Mouse (Mus musculus) c-Kit-positive CD71-negative TER-119-negative erythroid progenitor cells, embryonic 14.5 days (primary cell): ENCODE data around the gene Siah2.

Source experiments
- DNase-seq: peaks from one replicate; pipeline ENCODE4 v3.0.0-alpha.2; 2013; ENCODE audit warnings: low read depth

Siah2 gene

DNA sequence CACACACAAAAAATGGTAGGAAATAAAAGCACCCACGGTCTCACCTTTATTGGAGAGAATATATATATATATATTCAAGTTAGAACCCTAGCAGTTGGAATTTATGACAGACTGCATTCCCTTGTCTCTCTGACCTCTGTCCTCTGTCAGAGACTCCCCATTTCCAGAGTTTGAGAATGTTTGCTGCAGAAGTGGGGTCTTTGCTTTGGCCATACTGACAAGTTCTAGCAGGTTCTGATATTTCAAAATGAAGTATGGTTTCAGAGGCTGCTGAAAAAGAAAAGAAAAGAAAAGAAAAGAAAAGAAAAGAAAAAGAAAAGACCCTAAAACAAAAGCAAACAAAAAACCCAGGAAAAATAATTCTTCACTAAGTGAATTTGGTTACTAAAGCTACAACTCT is 2.8 kb upstream of the Siah2 start:
- DNase-seq: no peak

- no peak for DNase-seq
Measured at GRCm38 (mm10) chr3:58693331-58693730, 1.1 kb upstream of the Siah2 start.

DNA sequence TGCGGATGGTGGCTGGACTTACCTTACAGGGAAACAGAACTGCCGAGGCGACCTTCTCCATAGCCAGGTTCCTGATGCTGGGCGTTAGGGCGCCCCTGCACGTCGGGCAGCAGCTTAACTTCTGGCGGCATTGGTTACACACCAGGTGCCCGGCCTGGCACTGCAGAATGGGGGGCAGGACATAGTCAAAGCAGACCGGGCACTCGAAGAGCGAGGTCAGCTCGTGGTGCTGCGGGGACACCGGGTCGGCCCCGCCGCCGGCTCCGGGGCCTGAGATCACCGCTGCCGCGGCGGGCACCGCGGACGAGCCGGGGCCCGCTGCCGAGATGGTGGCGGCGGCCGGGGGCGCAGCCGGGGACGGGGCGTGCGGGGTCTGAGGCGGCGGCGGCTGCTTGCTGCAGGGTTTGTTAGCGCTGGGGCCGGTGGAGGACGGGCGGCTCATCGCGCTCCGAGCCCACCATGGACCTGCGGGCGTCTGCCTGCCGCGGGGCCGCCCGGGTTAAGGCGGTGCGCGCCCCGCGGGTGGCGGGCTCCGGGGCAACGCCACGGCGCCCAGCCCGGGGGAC is 743 bp downstream of the Siah2 start:
- DNase-seq: no peak

DNA sequence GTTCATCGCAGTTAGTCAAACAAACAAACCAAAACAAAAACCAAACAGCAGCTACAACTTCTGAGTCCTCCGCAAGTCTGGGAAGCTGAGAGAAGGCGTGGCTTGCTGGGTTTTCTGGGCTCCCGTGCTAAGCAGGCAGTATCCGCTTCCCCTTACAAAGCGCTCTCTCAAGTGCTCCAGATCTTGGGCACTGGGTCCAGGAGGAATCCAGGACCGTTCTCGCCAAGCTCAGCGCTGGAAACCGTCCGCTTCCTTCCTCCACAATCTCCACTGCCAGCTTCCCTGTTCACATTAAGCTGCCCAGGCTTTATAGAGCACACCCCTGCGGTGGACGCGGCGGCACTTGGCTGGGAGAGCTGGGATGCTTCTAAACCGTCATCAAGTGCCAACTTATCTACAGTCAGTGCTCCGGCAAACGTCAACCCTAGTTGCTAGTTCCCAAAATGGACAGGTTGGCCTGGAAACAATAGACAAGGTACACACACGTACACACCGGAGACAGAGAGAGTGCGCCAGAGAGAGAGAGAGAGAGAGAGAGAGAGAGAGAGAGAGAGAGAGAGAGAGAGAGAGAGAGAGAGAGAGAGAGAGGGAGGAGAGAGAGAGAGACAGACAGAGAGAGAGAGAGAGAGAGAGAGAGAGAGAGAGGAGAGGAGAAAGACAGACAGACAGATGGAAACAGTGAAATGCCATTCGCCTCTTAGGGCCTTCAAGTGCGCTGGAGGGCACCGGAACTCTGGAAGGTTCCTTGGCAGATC is 1.4 kb downstream of the Siah2 start:
- peak; percentile 38 for DNase-seq

DNA sequence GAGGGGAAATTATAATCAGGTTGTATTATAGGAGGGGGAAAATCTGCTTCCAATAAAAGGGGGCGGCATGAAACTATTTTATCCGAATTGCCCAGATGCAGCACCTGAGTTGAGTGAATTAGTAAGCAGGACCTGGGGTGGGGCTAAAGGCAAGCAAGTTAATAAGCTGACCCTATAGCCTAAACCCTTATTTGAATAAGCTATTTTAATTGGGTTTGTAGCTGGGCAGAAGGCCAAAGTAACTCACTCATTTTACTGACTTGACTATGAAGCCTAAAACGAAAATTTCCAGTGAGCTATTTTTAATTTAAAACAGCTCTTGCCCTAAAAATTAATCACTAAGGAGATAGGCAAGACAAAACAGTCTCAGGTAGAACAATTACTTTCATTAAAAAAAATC is 2.5 kb downstream of the Siah2 start:
- no peak for DNase-seq

- DNase-seq: no peak
Measured at GRCm38 (mm10) chr3:58689105-58689504, 3.1 kb downstream of the Siah2 start.

- no peak for DNase-seq
Measured at GRCm38 (mm10) chr3:58688551-58688950, 3.6 kb downstream of the Siah2 start.

GRCm38 (mm10) chr3:58686922-58687284 is 5.3 kb downstream of the Siah2 start:
- DNase-seq: no peak

DNA sequence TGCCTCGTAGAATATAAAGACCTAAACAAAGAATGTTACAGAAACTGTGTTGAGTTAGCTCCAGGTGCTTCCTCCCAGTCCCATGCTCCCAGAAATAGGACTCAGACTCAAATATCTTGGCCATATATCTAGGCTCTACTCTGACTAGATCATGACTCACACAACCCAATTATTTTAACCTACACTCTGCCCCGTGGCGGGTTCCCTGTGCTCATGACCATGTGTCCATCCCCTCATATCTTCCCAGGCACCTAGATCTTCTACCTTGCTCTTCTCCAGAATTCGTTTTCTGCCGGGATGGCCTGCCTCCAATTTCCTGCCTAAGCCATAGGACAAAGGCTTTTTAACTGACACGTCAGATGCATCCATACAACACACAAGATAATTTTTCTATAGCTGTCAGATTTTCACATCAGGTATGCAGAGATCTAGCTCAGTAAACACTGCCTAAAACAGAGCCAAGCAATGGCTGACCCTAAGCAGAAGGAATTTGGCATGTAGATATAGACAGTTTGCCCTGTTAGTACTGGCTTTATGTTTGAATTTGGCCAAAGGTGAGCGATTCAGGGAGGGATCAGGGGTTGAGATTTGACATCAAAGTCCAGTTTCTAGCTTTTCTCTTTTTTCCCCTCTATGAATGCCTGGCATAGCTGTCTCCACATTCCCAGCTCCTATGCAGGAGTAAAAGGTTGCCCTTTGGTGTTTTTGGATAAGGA is 5.8 kb downstream of the Siah2 start:
- no peak for DNase-seq

DNA sequence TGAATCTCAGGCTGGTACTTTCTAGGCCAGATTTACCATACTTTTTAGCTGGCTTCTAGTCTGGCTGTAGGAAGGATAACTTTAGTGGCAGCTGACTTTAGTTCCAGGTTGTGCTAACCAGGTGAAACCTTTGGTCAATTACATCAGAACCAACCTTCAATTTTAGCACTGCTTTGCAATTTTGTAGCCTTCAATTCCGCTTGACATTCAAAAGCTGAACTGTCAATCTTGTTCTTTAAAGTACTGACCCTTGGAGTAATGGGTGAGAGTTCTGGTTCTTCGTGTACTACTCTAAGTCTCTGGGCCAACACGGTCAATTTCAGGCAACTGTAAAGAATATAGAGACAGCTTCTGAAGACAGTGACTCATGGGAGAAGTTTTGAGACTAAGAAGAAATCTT is 6.8 kb downstream of the Siah2 start:
- no peak for DNase-seq

GRCm38 (mm10) chr3:58683346-58683745 is 8.9 kb downstream of the Siah2 start:
- no peak for DNase-seq

GRCm38 (mm10) chr3:58682336-58682735 is 9.9 kb downstream of the Siah2 start:
- DNase-seq: no peak

DNA sequence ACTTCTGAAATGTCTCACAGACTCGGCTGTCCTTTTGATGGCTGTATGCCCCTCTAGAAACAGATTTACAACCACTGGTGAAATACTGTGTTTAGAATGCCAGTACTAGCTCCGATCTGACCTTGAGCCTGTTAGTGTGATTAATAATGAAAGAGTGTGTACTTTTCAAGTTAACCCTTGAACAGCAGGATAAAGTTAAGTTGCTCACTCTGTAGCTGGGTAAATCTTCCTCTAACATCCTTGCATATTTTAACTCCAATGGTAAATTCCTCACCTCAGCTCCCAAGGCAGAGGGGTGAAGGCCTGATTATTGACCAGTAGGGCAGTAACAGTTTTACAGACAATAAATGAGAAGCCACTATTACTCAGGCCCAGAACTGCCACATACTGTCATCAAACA is 10.4 kb downstream of the Siah2 start:
- no peak for DNase-seq

DNA sequence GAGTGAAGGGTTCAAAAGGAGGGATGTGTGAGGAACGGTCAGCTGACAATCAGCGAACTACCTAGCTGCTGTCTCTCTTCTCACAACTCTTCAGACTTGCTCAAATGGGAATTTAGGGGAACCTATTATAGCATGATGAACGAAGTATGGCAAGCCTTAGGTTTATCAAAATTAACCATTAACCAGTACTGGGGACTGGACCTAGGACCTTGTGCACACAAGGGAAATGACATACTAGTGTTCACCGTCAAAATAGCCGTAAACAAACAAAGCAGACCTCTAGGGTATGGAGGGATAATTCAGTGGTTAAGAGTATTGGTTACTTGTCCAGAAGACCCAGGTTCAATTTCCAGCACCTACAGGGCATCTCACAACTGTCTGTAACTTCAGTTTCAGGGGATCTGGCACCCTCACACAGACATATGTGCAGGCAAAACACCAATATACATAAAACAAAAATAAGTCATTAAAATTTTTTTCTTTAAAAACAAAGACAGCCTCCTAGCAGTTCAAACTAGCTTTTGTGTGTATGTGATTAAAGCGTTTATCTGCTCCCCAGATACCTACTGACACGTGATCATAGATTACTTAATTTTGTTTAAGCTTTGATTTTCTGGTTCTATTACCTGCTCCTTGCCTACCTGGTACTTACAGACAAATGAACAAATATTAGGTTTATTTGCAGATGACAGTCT is 11.1 kb downstream of the Siah2 start:
- no peak for DNase-seq

DNA sequence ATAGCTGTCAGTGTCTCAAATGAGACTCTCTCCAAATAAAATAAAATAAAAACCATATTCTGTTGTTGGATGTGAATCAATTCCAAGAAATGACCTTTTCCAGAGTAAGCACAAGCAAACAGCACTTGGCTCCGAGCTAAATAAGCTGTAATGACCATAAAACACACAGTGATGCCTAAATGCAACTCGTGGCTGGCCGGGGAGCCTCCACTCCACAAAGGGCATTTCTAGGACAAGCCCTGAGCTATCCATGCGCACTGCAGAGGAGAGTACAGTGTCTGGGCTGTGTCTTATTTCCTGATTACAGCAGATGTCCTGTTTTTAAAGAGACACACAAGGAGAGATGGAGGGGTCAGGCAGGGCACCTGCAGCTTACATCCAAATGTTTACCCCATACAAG is 12.2 kb downstream of the Siah2 start:
- no peak for DNase-seq

- DNase-seq: no peak
Measured at GRCm38 (mm10) chr3:58678905-58679304, 13.3 kb downstream of the Siah2 start.

- no peak for DNase-seq
Measured at GRCm38 (mm10) chr3:58678384-58678783, 13.8 kb downstream of the Siah2 start.

GRCm38 (mm10) chr3:58677615-58678014 is 14.6 kb downstream of the Siah2 start:
- no peak for DNase-seq

GRCm38 (mm10) chr3:58673295-58673694 is 18.9 kb downstream of the Siah2 start:
- DNase-seq: no peak

DNA sequence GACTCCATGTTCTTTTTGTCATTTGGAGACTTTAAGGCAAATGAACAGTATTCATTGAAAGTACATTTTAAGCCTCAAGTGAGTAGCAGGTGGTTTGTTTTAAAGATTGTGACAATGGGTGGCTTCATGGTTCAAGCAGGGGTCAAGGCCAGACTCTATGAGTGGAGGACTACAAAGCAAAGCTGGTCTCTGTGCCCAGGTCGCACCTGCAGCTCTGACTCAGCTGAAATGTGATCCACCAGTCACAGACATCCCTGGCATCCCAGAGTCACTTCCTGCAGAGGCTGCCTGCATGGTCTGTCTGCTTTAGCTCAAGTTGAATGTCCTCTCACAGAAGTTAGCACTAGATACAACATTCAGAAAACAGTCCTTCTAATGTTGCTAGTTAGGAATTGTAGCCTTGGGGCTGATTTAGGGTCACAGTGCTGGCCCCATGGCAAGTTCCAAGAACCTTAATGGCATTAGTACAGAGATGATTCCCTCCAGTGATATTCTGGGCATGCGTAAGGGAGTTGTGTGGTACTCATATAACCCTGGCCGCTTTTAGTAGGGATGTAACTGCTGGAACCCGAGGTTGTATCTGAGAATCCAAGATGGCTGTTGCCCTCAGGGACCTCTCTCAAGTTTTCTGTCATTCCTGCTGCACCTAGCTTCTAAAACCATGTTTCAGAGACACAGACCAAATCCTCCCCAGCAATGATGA is 19.6 kb downstream of the Siah2 start:
- DNase-seq: no peak

- DNase-seq: no peak
Measured at GRCm38 (mm10) chr3:58671616-58672250, 20.5 kb downstream of the Siah2 start.

DNA sequence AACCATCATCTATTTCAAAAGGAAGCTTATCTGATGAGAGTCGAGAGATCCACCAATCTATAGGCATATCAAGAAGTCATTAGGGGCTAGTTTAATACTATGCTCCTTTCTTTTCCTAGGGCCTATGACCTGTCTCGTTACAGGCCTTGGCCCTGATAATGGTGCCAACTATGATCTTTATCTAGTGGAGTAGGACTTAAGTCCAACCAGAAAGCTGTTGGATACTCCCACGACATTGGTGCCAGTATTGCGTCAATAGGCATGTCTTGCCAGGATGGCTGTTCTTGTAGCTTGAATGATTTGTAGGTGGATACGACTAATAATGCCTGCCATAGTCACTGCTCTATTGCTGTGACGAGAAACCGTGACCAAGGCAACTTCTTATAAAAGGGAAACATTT is 28.2 kb downstream of the Siah2 start:
- no peak for DNase-seq
